Mouse (Mus musculus) central nervous system, embryonic 11.5 days (tissue): ENCODE results near the gene Gm21788. TPM values are rescaled to one million over a fixed set of nuclear protein-coding genes. Genes with fewer than 3 reads are reported as not detected.

Source experiments
- polyA plus RNA-seq: library from polyadenylated mRNA; depleted of rRNA; stranded (reverse); fragments of >200 nt; gene quantifications from 2 replicates; pipeline ENCODE4 v1.2.3, GENCODE M21; 2012; rRNA removed

The Gm21788 gene
- not detected in 2 replicates for polyA plus RNA-seq

GRCm38 (mm10) chrY:7404710-7405109 lies at the start of gene Gm21788:
Gene Gm21788, plus strand, starts transcription at chrY:7405010.

Other genes with a start within 250 kb of the Gm21788 start
- gene Gm21244, start 235.7 kb upstream of the Gm21788 start, polyA plus RNA-seq = not detected in 2 replicates
- gene Gm28998, start 151.2 kb upstream of the Gm21788 start, polyA plus RNA-seq = not detected in 2 replicates
- gene Gm20826, start 233.5 kb downstream of the Gm21788 start, polyA plus RNA-seq = not detected in 2 replicates